Mouse (Mus musculus): ENCODE measurements around the gene Paxip1.

The Paxip1 gene

GRCm38 (mm10) chr5:27719311-27719710 lies 72.2 kb downstream of the Paxip1 start:
- no peak for DNase-seq

GRCm38 (mm10) chr5:27717301-27717700 lies 74.2 kb downstream of the Paxip1 start:
- DNase-seq = no peak

GRCm38 (mm10) chr5:27716026-27716425 lies 75.5 kb downstream of the Paxip1 start:
- no peak for DNase-seq

GRCm38 (mm10) chr5:27714356-27714755 lies 77.1 kb downstream of the Paxip1 start:
- DNase-seq = no peak

- no peak for DNase-seq
Observed at GRCm38 (mm10) chr5:27711461-27712192, 79.9 kb downstream of the Paxip1 start.

- DNase-seq = no peak
Observed at GRCm38 (mm10) chr5:27708209-27708608, 83.3 kb downstream of the Paxip1 start.

- no peak for DNase-seq
Observed at GRCm38 (mm10) chr5:27707283-27707682, 84.2 kb downstream of the Paxip1 start.

- no peak for DNase-seq
Observed at GRCm38 (mm10) chr5:27706551-27706950, 84.9 kb downstream of the Paxip1 start.

- DNase-seq = no peak
Observed at GRCm38 (mm10) chr5:27705020-27705419, 86.5 kb downstream of the Paxip1 start.

- DNase-seq = no peak
Observed at GRCm38 (mm10) chr5:27702482-27702881, 89.0 kb downstream of the Paxip1 start.

Data from cerebellum, adult 11-12 months (tissue).